Mouse (Mus musculus) heart, postnatal 10 days (tissue): ENCODE measurements at regions not wholly inside any gene's neighbourhood (a gene's known extent, or its start where the extent isn't known, plus 50 kb on each side); places are given as distances from the start of the nearest gene placed in this dataset.

Experiments used
- DNase-seq, 2 experiments: peaks; one replicate each; pipeline ENCODE4 v3.0.0; 2021
- intact Hi-C: fragments of 180-260 bp; cut with DNase I; formaldehyde crosslinking; loops from one replicate; pipeline ENCODE4 v1.15.1; 2025

DNA sequence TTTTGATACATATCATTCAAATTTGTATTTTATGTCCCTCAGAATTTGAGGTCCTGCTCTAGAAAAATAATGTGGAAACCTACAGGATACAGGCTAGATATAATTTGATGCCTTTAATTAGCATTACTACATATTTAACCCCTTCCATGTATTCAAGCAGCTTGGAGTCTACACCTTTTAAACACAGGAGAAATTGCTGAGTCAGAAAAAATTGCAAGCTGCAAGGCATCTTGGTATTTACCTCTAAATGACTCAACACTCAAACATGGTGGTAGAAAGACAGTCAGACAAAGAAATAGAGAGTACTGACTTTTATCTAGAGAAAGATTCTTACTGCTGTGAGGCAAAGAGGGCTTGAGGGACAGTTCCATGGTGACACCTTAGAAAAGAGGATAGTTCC lies 565.4 kb upstream of the Adgra3 start:
- no peak for DNase-seq
- intact Hi-C loops, result no loop called here
